Mouse (Mus musculus): ENCODE results near the gene Plbd2. TPM values are rescaled to one million over a fixed set of nuclear protein-coding genes. Genes with fewer than 3 reads are reported as not detected.

The Plbd2 gene
- polyA plus RNA-seq, 2 experiments = 33.9 to 51.6 TPM

GRCm38 (mm10) chr5:120490679-120491192 lies 12.7 kb downstream of the Plbd2 start:
- no peak for TF ChIP-seq POLR2A (IDR thresholded peaks at IDR 0.05; ENCODE audit: borderline replicate concordance, extremely low read depth, insufficient read depth, insufficient read length)
- Histone ChIP-seq H3K27ac (replicated peaks; ENCODE audit: low read depth, low read length) (no peak overlapping the region), H3K4me2 (replicated peaks; ENCODE audit: low read depth, low read length, severe bottlenecking) (no peak overlapping the region), H3K36me3 (ENCODE audit: control insufficient read depth, insufficient read depth, low read length) (peaks cover 51% of the 10 kb centered on the region), H3K9ac (ENCODE audit: low read depth, low read length, severe bottlenecking) (no peak overlapping the region), H3K9me3 (ENCODE audit: control insufficient read depth, low read length) (no peaks in the 10 kb centered on the region), H3K4me3 (replicated peaks; ENCODE audit: low read length) (no peak overlapping the region), H3K4me1 (ENCODE audit: control insufficient read depth, insufficient read depth, low read length) (no peaks in the 10 kb centered on the region), H3K27me3 (ENCODE audit: control insufficient read depth, insufficient read depth, low read length) (no peaks in the 10 kb centered on the region)
- 79% methylated on average over 8 of the region's 8 CpGs for WGBS
- ATAC-seq (ENCODE audit: low FRiP score, low read depth) (no peak), DNase-seq (ENCODE audit: low spot score) (no peak)

DNA sequence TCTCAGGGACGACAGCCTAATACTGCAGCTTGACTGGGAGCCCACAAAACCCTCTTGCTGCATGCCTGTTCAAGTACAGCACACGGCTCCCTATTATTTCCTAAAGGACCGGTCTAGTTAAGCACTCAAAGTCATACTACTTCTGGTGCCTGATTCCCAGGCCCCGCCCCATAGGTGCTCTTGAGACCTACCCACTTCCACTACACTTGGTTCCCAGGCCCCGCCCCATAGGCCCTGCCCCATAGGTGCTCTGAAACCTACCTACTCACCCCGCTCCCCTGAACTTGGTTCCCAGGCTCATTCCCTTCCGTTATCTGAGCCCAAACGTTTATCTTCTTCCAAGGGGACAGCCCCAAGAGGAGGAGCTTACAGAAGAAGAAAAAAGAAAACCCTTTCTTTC lies 15.6 kb downstream of the Plbd2 start:
- ATAC-seq (ENCODE audit: low FRiP score, low read depth) (no peak), DNase-seq (ENCODE audit: low spot score) (no peak)
- Histone ChIP-seq H3K36me3 (ENCODE audit: control insufficient read depth, insufficient read depth, low read length) (peaks cover 63% of the 10 kb centered on the region), H3K27me3 (ENCODE audit: control insufficient read depth, insufficient read depth, low read length) (no peaks in the 10 kb centered on the region), H3K4me2 (replicated peaks; ENCODE audit: low read depth, low read length, severe bottlenecking) (no peak overlapping the region), H3K9me3 (ENCODE audit: control insufficient read depth, low read length) (no peaks in the 10 kb centered on the region), H3K27ac (replicated peaks; ENCODE audit: low read depth, low read length) (no peak overlapping the region), H3K9ac (ENCODE audit: low read depth, low read length, severe bottlenecking) (no peak overlapping the region), H3K4me1 (ENCODE audit: control insufficient read depth, insufficient read depth, low read length) (no peaks in the 10 kb centered on the region), H3K4me3 (replicated peaks; ENCODE audit: low read length) (no peak overlapping the region)
- WGBS = 83% methylated on average over 8 of the region's 8 CpGs
- TF ChIP-seq POLR2A (IDR thresholded peaks at IDR 0.05; ENCODE audit: borderline replicate concordance, extremely low read depth, insufficient read depth, insufficient read length) = no peak

DNA sequence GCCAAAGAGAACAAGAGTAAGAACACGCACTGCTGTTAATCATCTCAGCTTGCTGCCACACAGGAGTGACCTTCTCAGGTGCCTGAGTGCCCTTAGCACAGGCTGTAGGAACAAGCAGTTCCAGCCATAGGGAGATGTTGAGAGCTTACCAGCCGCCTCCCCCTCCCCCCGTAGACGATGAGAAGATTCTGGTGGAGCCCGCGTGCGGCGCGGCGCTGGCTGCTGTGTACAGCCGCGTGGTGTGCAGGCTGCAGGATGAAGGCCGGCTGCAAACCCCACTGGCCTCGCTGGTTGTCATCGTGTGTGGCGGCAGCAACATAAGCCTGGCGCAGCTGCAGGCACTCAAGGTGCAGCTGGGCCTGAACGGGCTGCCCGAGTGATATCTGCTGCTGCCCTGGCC lies 20.0 kb downstream of the Plbd2 start:
- Histone ChIP-seq H3K9me3 (ENCODE audit: control insufficient read depth, low read length) (no peaks in the 10 kb centered on the region), H3K4me3 (replicated peaks; ENCODE audit: low read length) (no peak overlapping the region), H3K27ac (replicated peaks; ENCODE audit: low read depth, low read length) (no peak overlapping the region), H3K4me2 (replicated peaks; ENCODE audit: low read depth, low read length, severe bottlenecking) (no peak overlapping the region), H3K27me3 (ENCODE audit: control insufficient read depth, insufficient read depth, low read length) (no peaks in the 10 kb centered on the region), H3K9ac (ENCODE audit: low read depth, low read length, severe bottlenecking) (no peak overlapping the region), H3K4me1 (ENCODE audit: control insufficient read depth, insufficient read depth, low read length) (no peaks in the 10 kb centered on the region), H3K36me3 (ENCODE audit: control insufficient read depth, insufficient read depth, low read length) (peaks cover 48% of the 10 kb centered on the region)
- no peak for TF ChIP-seq POLR2A (IDR thresholded peaks at IDR 0.05; ENCODE audit: borderline replicate concordance, extremely low read depth, insufficient read depth, insufficient read length)
- 90% methylated on average over 19 of the region's 19 CpGs for WGBS
- no peak for ATAC-seq (ENCODE audit: low FRiP score, low read depth)
- no peak for DNase-seq (ENCODE audit: low spot score)

DNA sequence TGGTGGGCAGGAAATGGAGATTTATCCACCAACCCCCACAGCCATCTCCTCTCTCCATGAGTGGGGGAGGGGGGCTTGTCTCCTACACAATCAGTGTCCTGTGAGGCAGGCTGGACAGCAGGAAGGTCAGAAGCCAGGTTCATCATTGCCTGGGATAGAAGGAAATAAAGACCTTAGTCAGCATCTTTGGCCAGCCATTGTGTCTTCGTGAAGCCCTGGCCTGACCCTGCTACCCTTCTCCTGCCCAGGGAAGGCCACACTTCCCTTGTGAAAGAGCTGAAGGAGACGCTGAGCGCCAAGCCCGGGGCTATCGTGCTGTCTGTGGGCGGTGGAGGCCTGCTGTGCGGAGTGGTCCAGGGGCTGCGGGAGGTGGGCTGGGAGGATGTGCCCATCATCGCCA lies 22.2 kb downstream of the Plbd2 start:
- DNase-seq (ENCODE audit: low spot score) = no peak
- H3K4me3 ChIP-seq (replicated peaks; ENCODE audit: low read length) = no peak overlapping the region
- no peaks in the 10 kb centered on the region for H3K4me1 ChIP-seq (ENCODE audit: control insufficient read depth, insufficient read depth, low read length)
- no peak overlapping the region for H3K9ac ChIP-seq (ENCODE audit: low read depth, low read length, severe bottlenecking)
- WGBS = 71% methylated on average over 9 of the region's 9 CpGs
- no peak for TF ChIP-seq POLR2A (IDR thresholded peaks at IDR 0.05; ENCODE audit: borderline replicate concordance, extremely low read depth, insufficient read depth, insufficient read length)
- no peak overlapping the region for H3K27ac ChIP-seq (replicated peaks; ENCODE audit: low read depth, low read length)
- no peaks in the 10 kb centered on the region for H3K9me3 ChIP-seq (ENCODE audit: control insufficient read depth, low read length)
- no peak for ATAC-seq (ENCODE audit: low FRiP score, low read depth)
- peaks cover 26% of the 10 kb centered on the region for H3K36me3 ChIP-seq (ENCODE audit: control insufficient read depth, insufficient read depth, low read length)
- H3K27me3 ChIP-seq (ENCODE audit: control insufficient read depth, insufficient read depth, low read length) = no peaks in the 10 kb centered on the region
- H3K4me2 ChIP-seq (replicated peaks; ENCODE audit: low read depth, low read length, severe bottlenecking) = no peak overlapping the region

GRCm38 (mm10) chr5:120479538-120479937 lies 23.9 kb downstream of the Plbd2 start:
- no peak overlapping the region for H3K27ac ChIP-seq (replicated peaks; ENCODE audit: low read depth, low read length)
- no peak for TF ChIP-seq POLR2A (IDR thresholded peaks at IDR 0.05; ENCODE audit: borderline replicate concordance, extremely low read depth, insufficient read depth, insufficient read length)
- H3K4me1 ChIP-seq (ENCODE audit: control insufficient read depth, insufficient read depth, low read length) = no peaks in the 10 kb centered on the region
- H3K9ac ChIP-seq (ENCODE audit: low read depth, low read length, severe bottlenecking) = no peak overlapping the region
- H3K4me3 ChIP-seq (replicated peaks; ENCODE audit: low read length) = no peak overlapping the region
- no peaks in the 10 kb centered on the region for H3K27me3 ChIP-seq (ENCODE audit: control insufficient read depth, insufficient read depth, low read length)
- 74% methylated on average over 4 of the region's 4 CpGs for WGBS
- peaks cover 11% of the 10 kb centered on the region for H3K36me3 ChIP-seq (ENCODE audit: control insufficient read depth, insufficient read depth, low read length)
- DNase-seq (ENCODE audit: low spot score) = no peak
- H3K9me3 ChIP-seq (ENCODE audit: control insufficient read depth, low read length) = no peaks in the 10 kb centered on the region
- ATAC-seq (ENCODE audit: low FRiP score, low read depth) = no peak
- no peak overlapping the region for H3K4me2 ChIP-seq (replicated peaks; ENCODE audit: low read depth, low read length, severe bottlenecking)

DNA sequence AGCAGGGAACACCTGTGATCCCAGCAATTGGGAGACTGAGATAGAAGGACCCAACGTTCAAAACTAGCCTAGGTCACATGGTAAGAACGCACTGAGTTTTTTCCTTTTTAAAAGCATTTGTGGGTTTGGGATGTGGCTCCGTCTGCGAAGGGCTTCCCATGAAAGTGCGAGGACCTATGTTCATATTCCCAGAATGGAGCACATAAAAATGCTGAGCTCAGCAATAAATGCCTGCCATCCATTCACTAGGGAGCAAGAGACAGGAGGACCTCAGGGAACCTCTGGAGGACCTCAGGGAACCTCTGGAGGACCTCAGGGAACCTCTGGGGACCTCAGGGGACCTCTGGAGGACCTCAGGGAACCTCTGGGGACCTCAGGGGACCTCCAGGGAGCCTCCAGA lies 25.4 kb downstream of the Plbd2 start:
- H3K9ac ChIP-seq (ENCODE audit: low read depth, low read length, severe bottlenecking) = no peak overlapping the region
- WGBS = 90% methylated on average over 5 of the region's 5 CpGs
- TF ChIP-seq POLR2A (IDR thresholded peaks at IDR 0.05; ENCODE audit: borderline replicate concordance, extremely low read depth, insufficient read depth, insufficient read length) = no peak
- no peak for DNase-seq (ENCODE audit: low spot score)
- no peak overlapping the region for H3K4me3 ChIP-seq (replicated peaks; ENCODE audit: low read length)
- H3K27me3 ChIP-seq (ENCODE audit: control insufficient read depth, insufficient read depth, low read length) = no peaks in the 10 kb centered on the region
- no peaks in the 10 kb centered on the region for H3K36me3 ChIP-seq (ENCODE audit: control insufficient read depth, insufficient read depth, low read length)
- H3K4me1 ChIP-seq (ENCODE audit: control insufficient read depth, insufficient read depth, low read length) = no peaks in the 10 kb centered on the region
- ATAC-seq (ENCODE audit: low FRiP score, low read depth) = no peak
- no peaks in the 10 kb centered on the region for H3K9me3 ChIP-seq (ENCODE audit: control insufficient read depth, low read length)
- no peak overlapping the region for H3K4me2 ChIP-seq (replicated peaks; ENCODE audit: low read depth, low read length, severe bottlenecking)
- H3K27ac ChIP-seq (replicated peaks; ENCODE audit: low read depth, low read length) = no peak overlapping the region
